16 mouse cellular contexts compared by ENCODE assay signal in the genomic region with DNA sequence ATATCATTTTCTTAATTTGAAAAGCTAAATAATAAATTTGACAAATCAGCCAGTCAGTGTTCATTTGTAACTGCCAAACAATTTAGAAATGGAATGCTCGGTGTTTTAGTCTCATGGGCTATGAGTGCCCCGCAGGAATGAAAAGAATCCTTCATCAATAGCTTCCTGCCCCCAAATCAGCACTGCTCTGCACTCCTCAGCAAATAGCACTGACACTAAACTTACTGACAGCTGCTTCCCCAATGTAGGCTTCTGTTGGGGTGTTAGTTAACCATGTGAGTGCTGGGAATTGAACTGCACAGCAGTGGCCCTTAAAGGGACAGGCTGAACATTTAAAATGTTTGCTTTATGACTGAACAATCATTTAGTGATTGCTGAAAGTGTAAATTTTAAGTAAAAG. TPM values are rescaled to one million over a fixed set of nuclear protein-coding genes. Genes with fewer than 3 reads are reported as not detected.
"Had no signal": no experiment of that assay in that cellular context is flagged by ENCODE, and none has a peak within 500 bp of the region (broad histone marks: within the 10 kb centered on the region; RNA-seq: fewer than 3 reads in every experiment).

No protein-coding gene starts in this region.

- H3K4me3 ChIP-seq: limb, embryonic 13.5 days; midbrain, embryonic 15.5 days; neural tube, embryonic 13.5 days had no signal

- H3K27ac ChIP-seq: kidney, postnatal 0 days; limb, embryonic 13.5 days; liver, embryonic 14.5 days; midbrain, embryonic 15.5 days; neural tube, embryonic 13.5 days had no signal

- H3K4me2 ChIP-seq: limb, embryonic 13.5 days; midbrain, embryonic 15.5 days; neural tube, embryonic 13.5 days had no signal

- DNase-seq: kidney, adult 11 months; kidney, adult 9 months; kidney, postnatal 36 days; left cerebral cortex, postnatal 4 days; lung, adult 18-20 months; thymus, adult 18-20 months; thymus, postnatal 14 days had no signal

- H3K36me3 ChIP-seq: limb, embryonic 13.5 days; midbrain, embryonic 15.5 days; neural tube, embryonic 13.5 days had no signal

- H3K27me3 ChIP-seq: limb, embryonic 13.5 days; midbrain, embryonic 15.5 days; neural tube, embryonic 13.5 days had no signal

- H3K4me1 ChIP-seq: limb, embryonic 13.5 days; neural tube, embryonic 13.5 days had no signal

- H3K9ac ChIP-seq: limb, embryonic 13.5 days; liver, embryonic 14.5 days; midbrain, embryonic 15.5 days; neural tube, embryonic 13.5 days had no signal

- H3K9me3 ChIP-seq: limb, embryonic 13.5 days; midbrain, embryonic 15.5 days; neural tube, embryonic 13.5 days had no signal

- ATAC-seq: midbrain, embryonic 15.5 days had no signal

RNA-seq across cellular contexts. Expression of a gene that starts 25.5 kb away (rescaled TPM):
- polyA plus RNA-seq: kidney, postnatal 0 days; limb, embryonic 13.5 days; liver, adult 2 months; liver, embryonic 14.5 days; lung, embryonic 16.5 days; midbrain, embryonic 15.5 days; neural tube, embryonic 13.5 days; stomach, embryonic 14.5 days; urinary bladder, adult 2 months had no signal

RNA-seq across cellular contexts. Expression of a gene that starts 25.8 kb away (rescaled TPM):
- polyA plus RNA-seq: kidney, postnatal 0 days; limb, embryonic 13.5 days; liver, adult 2 months; liver, embryonic 14.5 days; lung, embryonic 16.5 days; midbrain, embryonic 15.5 days; neural tube, embryonic 13.5 days; stomach, embryonic 14.5 days; urinary bladder, adult 2 months had no signal

RNA-seq across cellular contexts. Expression of a gene that starts 31.2 kb away (rescaled TPM):
- polyA plus RNA-seq: limb, embryonic 13.5 days; liver, adult 2 months; liver, embryonic 14.5 days; lung, embryonic 16.5 days; urinary bladder, adult 2 months had no signal

RNA-seq across cellular contexts. Expression of a gene that starts 45.0 kb away (rescaled TPM):
- polyA plus RNA-seq: limb, embryonic 13.5 days; lung, embryonic 16.5 days; midbrain, embryonic 15.5 days had no signal
